Mouse (Mus musculus) left cerebral cortex, adult 2 months (tissue): ENCODE measurements at regions not wholly inside any gene's neighbourhood (a gene's known extent, or its start where the extent isn't known, plus 50 kb on each side); places are given as distances from the start of the nearest gene placed in this dataset.

ENCODE experiments used
- DNase-seq, 2 experiments: peaks; one replicate each; pipeline ENCODE4 v3.0.0; 2021 to 2022; ENCODE audit warnings: low spot score in 2 of 2, mixed read lengths in 1 of 2; ENCODE audit errors: extremely low spot score in 1 of 2
- H3K27ac ChIP-seq: fragments of 200-600 bp; 2 replicates; pipeline ENCODE4 v1.8.1; 2022
- H3K4me3 ChIP-seq: fragments of 200-600 bp; 2 replicates; pipeline ENCODE4 v1.8.1; 2022
- CTCF ChIP-seq: fragments of 200-600 bp; IDR thresholded peaks from 2 replicates; pipeline ENCODE4 v1.8.1; 2022; ENCODE audit warnings: antibody characterized with exemption, mild to moderate bottlenecking, moderate library complexity
- intact Hi-C: fragments of 180-260 bp; cut with DNase I; formaldehyde crosslinking; loops from one replicate; pipeline ENCODE4 v1.15.1; 2025

- H3K4me3 ChIP-seq: no peak overlapping the region
- TF ChIP-seq CTCF: no peak
- H3K27ac ChIP-seq: peak overlapping the region; percentile 60
- DNase-seq: no peak
- intact Hi-C loops: no loop called here
Measured at GRCm38 (mm10) chr10:70766450-70766849, 110.7 kb upstream of the Phyhipl start.

GRCm38 (mm10) chr10:70763206-70763605 is 107.4 kb upstream of the Phyhipl start:
- Histone ChIP-seq H3K4me3 (no peak overlapping the region), H3K27ac (no peak overlapping the region)
- no peak for DNase-seq
- TF ChIP-seq CTCF: no peak
- intact Hi-C loops: no loop called here

- no peak overlapping the region for H3K27ac ChIP-seq
- TF ChIP-seq CTCF: no peak
- intact Hi-C loops: no loop called here
- H3K4me3 ChIP-seq: no peak overlapping the region
- DNase-seq: no peak
Measured at GRCm38 (mm10) chr10:70759686-70760085, 103.9 kb upstream of the Phyhipl start.

GRCm38 (mm10) chr10:70751771-70752170 is 96.0 kb upstream of the Phyhipl start:
- no peak overlapping the region for H3K4me3 ChIP-seq
- TF ChIP-seq CTCF: no peak
- intact Hi-C loops: no loop called here
- DNase-seq: no peak
- no peak overlapping the region for H3K27ac ChIP-seq

GRCm38 (mm10) chr10:70750356-70751145 is 94.8 kb upstream of the Phyhipl start:
- no peak for DNase-seq
- TF ChIP-seq CTCF: no peak
- peak overlapping the region; percentile 66 for H3K27ac ChIP-seq
- no peak overlapping the region for H3K4me3 ChIP-seq
- intact Hi-C loops: loop anchor here (1.0 kb wide), 1 partner anchor 33 kb away; no protein-coding TSS in a partner anchor

GRCm38 (mm10) chr10:70746612-70747011 is 90.8 kb upstream of the Phyhipl start:
- Histone ChIP-seq H3K27ac (no peak overlapping the region), H3K4me3 (no peak overlapping the region)
- TF ChIP-seq CTCF: no peak
- DNase-seq: no peak
- intact Hi-C loops: loop anchor here (5.0 kb wide), 1 partner anchor 56 kb away; no protein-coding TSS in a partner anchor

- no peak for TF ChIP-seq CTCF
- intact Hi-C loops: no loop called here
- Histone ChIP-seq H3K27ac (no peak overlapping the region), H3K4me3 (no peak overlapping the region)
- no peak for DNase-seq
Measured at GRCm38 (mm10) chr10:70741909-70742308, 86.1 kb upstream of the Phyhipl start.

GRCm38 (mm10) chr10:70740095-70740494 is 84.3 kb upstream of the Phyhipl start:
- TF ChIP-seq CTCF: no peak
- intact Hi-C loops: no loop called here
- DNase-seq: peak in 1 of 2 experiments; percentile 23
- Histone ChIP-seq H3K27ac (peak overlapping the region; percentile 69), H3K4me3 (no peak overlapping the region)

- intact Hi-C loops: no loop called here
- no peak for TF ChIP-seq CTCF
- Histone ChIP-seq H3K4me3 (no peak overlapping the region), H3K27ac (peak overlapping the region; percentile 69)
- DNase-seq: no peak
Measured at GRCm38 (mm10) chr10:70739348-70739966, 83.7 kb upstream of the Phyhipl start.

GRCm38 (mm10) chr10:70738686-70739085 is 82.9 kb upstream of the Phyhipl start:
- DNase-seq: no peak
- Histone ChIP-seq H3K4me3 (no peak overlapping the region), H3K27ac (no peak overlapping the region)
- TF ChIP-seq CTCF: no peak
- intact Hi-C loops: no loop called here

GRCm38 (mm10) chr10:70733956-70734355 is 78.2 kb upstream of the Phyhipl start:
- TF ChIP-seq CTCF: no peak
- no peak for DNase-seq
- Histone ChIP-seq H3K4me3 (no peak overlapping the region), H3K27ac (no peak overlapping the region)
- intact Hi-C loops: no loop called here

GRCm38 (mm10) chr10:70733478-70733877 is 77.7 kb upstream of the Phyhipl start:
- no peak overlapping the region for H3K27ac ChIP-seq
- H3K4me3 ChIP-seq: no peak overlapping the region
- intact Hi-C loops: no loop called here
- no peak for TF ChIP-seq CTCF
- DNase-seq: peak in 1 of 2 experiments; percentile 24
